Mouse (Mus musculus) forebrain, embryonic 14.5 days (tissue): ENCODE data around the gene Itgad. TPM values are rescaled to one million over a fixed set of nuclear protein-coding genes. Genes with fewer than 3 reads are reported as not detected.

ENCODE experiments used
- ATAC-seq: fragments of 200-750 bp; cut with Nextera tagmentation; 2 replicates; pipeline ENCODE4 v1.8.0; 2017; ENCODE audit warnings: mild to moderate bottlenecking, moderate library complexity
- DNase-seq: peaks from one replicate; pipeline ENCODE4 v3.0.0-alpha.2; 2015; ENCODE audit warnings: low spot score
- H3K27ac ChIP-seq: fragments of 300-500 bp; sonication (generic); 2 replicates; pipeline ENCODE4 v1.5.1; 2014; ENCODE audit warnings: low read depth, mild to moderate bottlenecking, control low read depth, low read length, moderate library complexity
- H3K27me3 ChIP-seq: fragments of 300-500 bp; sonication (generic); replicated peaks from 2 replicates; pipeline ENCODE4 v1.6.1; 2014; ENCODE audit warnings: low read length, control low read depth, mixed read lengths; ENCODE audit not compliant: control insufficient read depth, insufficient read depth
- H3K36me3 ChIP-seq: fragments of 300-500 bp; sonication (generic); 2 replicates; pipeline ENCODE4 v1.6.1; 2014; ENCODE audit warnings: low read length, control low read depth; ENCODE audit not compliant: control insufficient read depth, insufficient read depth
- H3K4me1 ChIP-seq: fragments of 300-500 bp; sonication (generic); 2 replicates; pipeline ENCODE4 v1.6.1; 2014; ENCODE audit warnings: antibody characterized with exemption, low read length, control low read depth; ENCODE audit not compliant: control insufficient read depth, insufficient read depth
- H3K4me2 ChIP-seq: fragments of 300-500 bp; sonication (generic); 2 replicates; pipeline ENCODE4 v1.6.1; 2014; ENCODE audit warnings: mild to moderate bottlenecking, control low read depth, low read length
- H3K4me3 ChIP-seq: fragments of 300-500 bp; sonication (generic); 2 replicates; pipeline ENCODE4 v1.5.1; 2014; ENCODE audit warnings: low read depth, low read length, control low read depth
- H3K9ac ChIP-seq: fragments of 300-500 bp; sonication (generic); 2 replicates; pipeline ENCODE4 v1.6.1; 2014; ENCODE audit warnings: mild to moderate bottlenecking, low read length, control low read depth, moderate library complexity
- H3K9me3 ChIP-seq: fragments of 300-500 bp; sonication (generic); replicated peaks from 2 replicates; pipeline ENCODE4 v1.6.1; 2016; ENCODE audit warnings: low read length, control low read depth, mixed read lengths; ENCODE audit not compliant: control insufficient read depth
- WGBS: fragments of 180-500 bp; shearing (Covaris S2); extraction: QIAGEN DNeasy Blood & Tissue Kit; methylation state at CpG from one replicate; pipeline ENCODE4 v1.1.7; 2014; 5-methylcytosine and 5-hydroxymethylcytosine counted together
- polyA plus RNA-seq: library from polyadenylated mRNA; unstranded; fragments of >200 nt; fragmentation: Nextera tagmentation; extraction: Ambion mirVana; gene quantifications from 2 replicates; pipeline ENCODE4 v1.2.1, GENCODE M21; 2014

Itgad gene
- polyA plus RNA-seq, 1 experiment from 2014 or later: not detected

DNA sequence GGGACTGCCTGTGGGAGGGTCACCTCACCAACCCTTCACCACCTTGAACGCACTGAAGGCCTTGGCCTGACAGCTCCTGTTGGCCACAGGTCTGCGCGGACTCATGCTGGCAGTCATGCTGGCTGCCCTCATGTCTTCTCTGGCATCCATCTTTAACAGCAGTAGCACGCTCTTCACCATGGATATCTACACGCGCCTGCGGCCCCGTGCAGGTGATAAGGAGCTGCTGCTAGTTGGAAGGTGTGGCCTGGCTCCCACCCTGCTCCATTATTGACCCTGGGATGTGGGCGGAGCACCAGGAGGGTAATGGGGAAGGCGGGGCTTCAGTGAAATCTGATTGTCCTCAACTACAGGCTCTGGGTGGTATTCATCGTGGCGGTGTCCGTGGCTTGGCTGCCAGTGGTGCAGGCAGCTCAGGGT lies 116.3 kb downstream of the Itgad start:
- DNase-seq: no peak
- H3K4me3 ChIP-seq: no peak overlapping the region
- H3K36me3 ChIP-seq: peaks cover 26% of the 10 kb centered on the region
- H3K9ac ChIP-seq: no peak overlapping the region
- no peak for ATAC-seq
- no peak overlapping the region for H3K4me2 ChIP-seq
- WGBS: 64% methylated on average over 13 of the region's 13 CpGs
- H3K27ac ChIP-seq: no peak overlapping the region
- H3K27me3 ChIP-seq: no peaks in the 10 kb centered on the region
- H3K9me3 ChIP-seq: no peaks in the 10 kb centered on the region
- H3K4me1 ChIP-seq: no peaks in the 10 kb centered on the region

DNA sequence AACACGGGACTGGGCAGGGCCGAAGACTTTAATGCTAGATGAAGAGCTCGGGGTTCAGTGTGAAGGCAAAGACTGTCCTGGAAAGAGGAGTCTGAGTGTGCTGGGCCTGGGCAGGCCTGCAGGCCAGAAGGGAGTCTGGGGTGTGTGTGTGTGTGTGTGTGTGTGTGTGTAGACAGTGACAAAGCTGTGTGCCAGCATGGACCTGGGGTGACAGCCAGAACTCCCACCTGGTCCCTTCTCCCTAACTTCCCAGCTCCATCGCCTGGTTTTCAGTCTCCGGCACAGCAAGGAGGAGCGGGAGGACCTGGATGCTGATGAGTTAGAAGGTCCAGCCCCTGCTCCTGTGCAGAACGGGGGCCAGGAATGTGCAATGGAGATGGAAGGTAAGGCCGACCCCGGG lies 117.3 kb downstream of the Itgad start:
- ATAC-seq: no peak
- Histone ChIP-seq H3K36me3 (peaks cover 36% of the 10 kb centered on the region), H3K4me2 (no peak overlapping the region), H3K9me3 (no peaks in the 10 kb centered on the region), H3K27ac (no peak overlapping the region), H3K4me1 (no peaks in the 10 kb centered on the region), H3K4me3 (no peak overlapping the region), H3K9ac (no peak overlapping the region), H3K27me3 (no peaks in the 10 kb centered on the region)
- no peak for DNase-seq
- 92% methylated on average over 9 of the region's 9 CpGs for WGBS

Other genes with a start within 250 kb of the Itgad start
- gene Kat8, start 241.9 kb upstream of the Itgad start, polyA plus RNA-seq: 51.1 and 56.7 TPM in 2 replicates
- gene Prss8, start 224.3 kb upstream of the Itgad start, polyA plus RNA-seq: 0.17 TPM in 1 of 2 replicates, not detected in the other
- gene Prss36, start 207.7 kb upstream of the Itgad start, polyA plus RNA-seq: 12.3 and 12.9 TPM in 2 replicates
- 55.9 and 60.1 TPM in 2 replicates for gene Fus, start 186.9 kb upstream of the Itgad start, polyA plus RNA-seq
- 7.1 and 11.5 TPM in 2 replicates for gene Pycard, start 160.5 kb upstream of the Itgad start, polyA plus RNA-seq
- not detected in 2 replicates for gene Trim72, start 150.4 kb upstream of the Itgad start, polyA plus RNA-seq
- 0.22 and 0.41 TPM in 2 replicates for gene Itgam, start 91.7 kb upstream of the Itgad start, polyA plus RNA-seq
- not detected in 2 replicates for gene Gm49368, start 91.7 kb upstream of the Itgad start, polyA plus RNA-seq
- 0.06 TPM in 1 of 2 replicates, not detected in the other for gene Itgax, start 24.8 kb upstream of the Itgad start, polyA plus RNA-seq
- gene Cox6a2, start 52.0 kb downstream of the Itgad start, polyA plus RNA-seq: 0.27 TPM in 1 of 2 replicates, not detected in the other
- gene Armc5, start 83.0 kb downstream of the Itgad start, polyA plus RNA-seq: 5.7 and 6.6 TPM in 2 replicates
- 8.3 and 9.0 TPM in 2 replicates for gene 9130023H24Rik, start 83.7 kb downstream of the Itgad start, polyA plus RNA-seq
- 12.4 and 17.6 TPM in 2 replicates for gene Tgfb1i1, start 92.4 kb downstream of the Itgad start, polyA plus RNA-seq
- gene Slc5a2, start 111.3 kb downstream of the Itgad start, polyA plus RNA-seq: not detected in 2 replicates
- gene BC017158, start 143.8 kb downstream of the Itgad start, polyA plus RNA-seq: 9.9 and 11.3 TPM in 2 replicates